Mouse (Mus musculus) spleen, postnatal 4 days (tissue): ENCODE measurements around the gene Lgals7.
A peak's percentile ranks its signal among the peaks of the same experiment; 100 is the strongest.

Source experiments
- DNase-seq, 2 experiments: peaks; one replicate each; pipeline ENCODE4 v3.0.0; 2022; ENCODE audit warnings: low spot score in 2 of 2

Lgals7 gene

DNA sequence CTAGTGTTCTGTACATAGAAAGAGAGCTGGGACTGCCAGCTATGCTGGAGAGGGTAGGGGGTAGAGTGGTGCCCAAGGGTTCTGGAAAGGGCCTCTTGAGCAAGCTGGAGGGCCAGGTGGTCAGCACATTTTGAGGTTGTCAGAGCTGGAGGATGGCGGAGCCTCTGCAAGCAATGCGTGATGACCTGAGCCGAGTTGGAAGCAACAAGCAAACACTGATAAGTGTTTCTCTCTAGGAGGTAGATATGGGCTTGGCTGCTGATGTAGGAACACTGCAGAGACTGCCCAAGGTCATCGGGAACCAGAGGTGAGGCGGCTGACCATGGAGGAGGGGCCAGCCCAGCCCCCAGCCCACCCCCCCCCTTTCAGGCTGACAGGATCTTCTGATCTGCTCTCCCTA is 32.7 kb upstream of the Lgals7 start:
- peak in 1 of 2 experiments; percentile 52 for DNase-seq

- peak in 1 of 2 experiments; percentile 62 for DNase-seq
Measured at GRCm38 (mm10) chr7:28831411-28832125, 32.1 kb upstream of the Lgals7 start.

DNA sequence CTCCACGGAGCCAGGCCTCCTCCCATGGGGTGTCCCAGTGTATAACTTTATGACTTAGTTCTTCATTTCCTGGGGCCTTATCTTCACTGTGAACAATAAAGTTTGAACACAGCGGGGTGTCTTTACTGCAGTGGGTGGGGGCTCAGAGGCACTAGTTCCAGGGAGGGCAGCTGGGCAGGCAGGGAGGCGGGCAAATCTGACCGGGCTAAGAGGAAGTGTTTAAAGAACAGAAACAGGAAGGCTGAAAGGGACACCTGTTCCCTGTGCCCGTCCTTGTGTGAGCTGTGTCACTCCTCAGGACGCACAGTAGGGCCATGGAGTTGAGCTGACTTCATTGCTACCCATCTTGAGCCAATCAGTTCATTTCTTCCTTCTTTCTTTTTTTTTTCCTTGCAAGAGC is 31.5 kb upstream of the Lgals7 start:
- DNase-seq, result no peak

GRCm38 (mm10) chr7:28833723-28834347 is 29.8 kb upstream of the Lgals7 start, which contains the start of gene Lgals4:
TSS of gene Lgals4 (plus strand) at chr7:28833854.
- DNase-seq, result peak in 1 of 2 experiments; percentile 57

- peak in 1 of 2 experiments; percentile 55 for DNase-seq
Measured at GRCm38 (mm10) chr7:28836936-28837335, 26.7 kb upstream of the Lgals7 start.

DNA sequence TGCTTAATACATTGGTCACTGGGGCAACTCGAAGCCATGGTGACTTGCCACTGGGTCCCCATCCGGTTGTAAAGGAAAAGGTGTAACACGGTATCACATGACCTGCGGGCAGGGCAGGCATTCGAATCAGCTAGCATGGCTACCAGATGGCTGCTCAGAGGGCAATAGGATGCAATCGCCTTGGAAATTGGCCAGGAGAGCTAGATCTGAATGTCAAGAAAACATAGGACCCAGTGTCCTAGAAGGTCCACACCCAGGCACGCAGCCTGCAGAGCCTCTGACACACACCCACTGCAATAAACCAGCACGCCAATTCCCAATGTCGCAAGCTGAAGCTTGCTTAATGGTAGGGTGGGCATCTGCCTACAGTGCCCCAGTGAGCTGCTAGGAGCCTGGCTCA is 25.3 kb upstream of the Lgals7 start:
- DNase-seq, result peak in 1 of 2 experiments; percentile 58

- DNase-seq, result no peak
Measured at GRCm38 (mm10) chr7:28847273-28847672, 16.4 kb upstream of the Lgals7 start.

- no peak for DNase-seq
Measured at GRCm38 (mm10) chr7:28849700-28850236, 13.9 kb upstream of the Lgals7 start.

GRCm38 (mm10) chr7:28850642-28851041 is 13.0 kb upstream of the Lgals7 start:
- no peak for DNase-seq

DNA sequence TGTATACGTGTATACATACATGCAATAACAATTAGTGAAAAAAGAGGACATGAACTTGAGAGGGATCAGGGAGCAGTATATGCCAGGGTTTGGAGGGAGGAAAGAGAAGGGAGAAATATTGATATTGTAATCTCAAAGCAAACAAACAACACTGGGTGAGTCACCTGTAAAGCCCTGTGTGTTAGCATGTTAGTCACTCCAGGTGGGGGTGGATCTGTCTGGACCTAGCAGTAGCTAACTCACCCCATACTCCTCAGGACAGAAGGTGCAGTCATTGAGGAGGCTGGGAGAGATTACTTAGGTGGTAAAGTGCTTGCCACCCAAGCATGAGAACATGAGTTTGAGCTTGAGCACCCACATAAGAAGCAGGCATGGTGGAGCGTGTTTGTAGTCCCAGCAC is 3.7 kb upstream of the Lgals7 start:
- DNase-seq, result no peak

- DNase-seq, result no peak
Measured at GRCm38 (mm10) chr7:28860898-28861297, 2.8 kb upstream of the Lgals7 start.

DNA sequence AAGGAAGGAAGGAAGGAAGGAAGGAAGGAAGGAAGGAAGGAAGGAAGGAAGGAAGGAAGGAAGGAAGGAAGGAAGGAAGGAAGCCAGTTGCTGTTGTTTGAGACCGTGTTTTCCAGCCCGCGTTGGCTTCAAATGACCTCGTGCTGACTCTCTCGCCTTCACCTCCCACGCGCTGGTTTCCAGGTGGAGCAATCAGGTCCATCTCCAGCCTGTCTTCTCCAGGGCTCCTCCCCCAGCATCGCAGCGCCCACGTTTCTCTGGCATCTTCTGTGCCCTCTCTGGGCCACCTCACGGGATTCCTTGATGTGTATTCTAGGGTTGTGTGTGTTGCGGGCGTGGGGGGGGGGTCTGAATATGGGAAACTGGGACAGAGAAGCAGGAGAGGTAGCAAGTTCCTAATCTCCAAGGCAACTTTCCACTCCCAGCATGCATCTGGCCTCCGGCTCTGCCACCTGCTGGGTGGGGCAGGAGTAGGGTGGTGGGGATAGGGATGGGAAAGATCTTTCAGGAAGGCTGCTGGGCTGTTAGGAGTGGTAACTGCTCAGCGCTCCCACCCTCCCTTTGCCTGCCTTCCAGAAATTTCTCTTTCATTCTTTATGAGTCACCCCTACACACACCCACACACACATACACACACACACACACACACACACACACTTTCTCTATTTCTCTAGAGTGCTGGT is 695 bp upstream of the Lgals7 start:
- no peak for DNase-seq

DNA sequence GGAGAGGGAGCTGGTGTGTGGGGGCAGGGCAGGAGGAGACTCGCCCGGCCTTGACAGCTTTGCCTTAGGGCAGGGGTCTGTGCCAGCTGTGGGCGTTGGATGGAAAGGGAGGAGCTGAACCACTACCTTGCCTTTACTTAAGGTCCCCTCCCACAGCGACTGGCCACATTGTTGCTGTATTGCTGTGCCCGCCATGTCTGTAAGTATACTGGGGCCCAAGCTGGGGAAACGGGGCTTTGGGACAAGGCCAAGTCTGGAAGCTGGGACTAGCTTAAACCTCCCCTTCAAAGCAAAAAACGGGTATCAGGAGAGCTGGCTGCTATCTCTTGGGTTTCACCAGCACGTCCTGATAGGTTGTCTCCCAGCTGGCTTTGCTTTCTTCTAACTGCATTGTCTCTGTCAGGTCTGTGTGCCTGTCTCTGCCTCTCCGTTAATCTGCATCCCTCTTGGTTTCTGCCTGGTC is 666 bp downstream of the Lgals7 start:
- DNase-seq, result no peak

- DNase-seq, result peak; percentile 87 to 91
Measured at GRCm38 (mm10) chr7:28865481-28866300, 2.0 kb downstream of the Lgals7 start.

GRCm38 (mm10) chr7:28866769-28867507 is 3.3 kb downstream of the Lgals7 start:
- DNase-seq, result no peak

DNA sequence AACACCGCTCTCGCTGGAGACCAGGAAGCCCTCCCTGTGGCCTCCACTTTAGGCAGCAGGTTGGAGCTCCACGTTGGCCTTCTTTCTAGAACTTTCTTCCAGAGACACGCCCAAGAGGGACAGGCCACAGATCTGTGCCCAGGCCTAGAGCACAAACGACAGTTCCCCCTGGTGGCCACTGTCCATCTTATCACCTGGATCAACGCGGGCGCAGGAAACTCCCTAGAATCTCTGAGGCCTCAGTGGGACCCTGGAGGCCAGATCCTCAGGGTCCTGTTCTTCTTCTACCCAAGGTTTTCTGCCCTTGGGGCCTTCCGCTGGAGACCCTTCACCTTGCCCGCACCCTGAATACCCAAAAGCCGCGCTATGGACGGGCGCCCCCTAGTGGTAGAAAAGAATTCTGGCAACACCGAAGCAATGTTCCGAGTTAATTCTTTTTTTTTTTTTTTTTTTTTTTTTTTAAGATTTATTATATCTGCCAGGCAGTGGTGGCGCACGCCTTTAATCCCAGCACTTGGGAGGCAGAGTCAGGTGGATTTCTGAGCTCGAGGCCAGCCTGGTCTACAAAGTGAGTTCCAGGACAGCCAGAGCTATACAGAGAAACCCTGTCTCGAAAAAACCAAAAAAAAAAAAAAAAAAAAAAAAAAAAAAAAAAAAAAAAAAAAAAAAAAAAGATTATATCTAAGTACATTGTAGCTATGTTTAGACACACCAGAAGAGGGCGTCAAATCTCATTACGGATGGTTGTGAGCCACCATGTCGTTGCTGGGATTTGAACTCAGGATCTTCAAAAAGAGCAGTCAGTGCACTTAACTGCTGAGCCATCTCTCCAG is 4.1 kb downstream of the Lgals7 start:
- peak; percentile 76 to 91 for DNase-seq

- no peak for DNase-seq
Measured at GRCm38 (mm10) chr7:28870901-28871664, 7.4 kb downstream of the Lgals7 start.

DNA sequence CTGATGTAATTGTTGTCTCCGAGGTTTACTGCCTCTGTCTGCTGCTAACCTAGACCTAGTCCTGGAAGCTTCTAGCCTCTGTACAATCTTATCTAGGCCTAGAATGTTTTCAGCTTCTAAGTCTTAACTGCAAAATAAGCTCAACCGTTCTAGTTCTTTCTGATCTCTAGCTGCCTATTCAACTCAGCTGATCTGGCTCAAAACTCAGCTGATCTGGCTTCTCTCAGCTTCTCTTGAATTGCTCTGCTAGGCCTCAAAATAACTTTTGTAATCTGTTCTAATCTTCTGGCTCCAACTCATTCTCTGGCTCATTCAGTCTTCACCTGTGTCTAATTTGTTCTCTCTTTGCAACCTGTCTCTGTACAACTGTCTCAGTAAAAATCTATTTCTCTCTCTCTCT is 10.9 kb downstream of the Lgals7 start:
- DNase-seq, result no peak

GRCm38 (mm10) chr7:28876099-28876498 is 12.4 kb downstream of the Lgals7 start:
- no peak for DNase-seq
